Mouse (Mus musculus) lung, postnatal 14 days (tissue): Measurements from ENCODE around the gene Olfr1193.
"Not testable (repeated sequence)": the region's sequence is repeated elsewhere in the genome, so short reads cannot be mapped to it uniquely, and the experiment has no call there.

Experiments
- DNase-seq: peaks from one replicate; pipeline ENCODE4 v3.0.0; 2021

Olfr1193 gene

DNA sequence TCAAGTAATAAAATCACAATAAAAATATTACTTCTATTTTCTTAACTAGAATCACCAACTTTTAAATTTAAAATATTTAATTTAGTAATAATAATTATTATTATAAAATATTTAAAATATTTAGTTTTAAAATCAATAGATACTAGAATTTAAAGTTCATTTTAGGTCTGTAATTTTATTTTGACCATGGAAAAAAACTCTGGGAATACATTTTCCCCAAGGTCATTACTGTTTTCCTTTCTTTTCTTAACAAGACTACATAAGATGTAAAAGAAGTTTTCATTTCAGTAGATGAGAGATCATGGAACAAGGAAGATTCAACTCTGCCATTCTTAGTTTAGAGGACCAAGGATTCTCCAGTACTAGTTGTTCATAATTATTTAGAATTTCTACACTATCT is at the start of gene Olfr1193:
Olfr1193 (plus strand) TSS at position 301 of the 400 bp plus-strand sequence.
- DNase-seq, result not testable (repeated sequence)

DNA sequence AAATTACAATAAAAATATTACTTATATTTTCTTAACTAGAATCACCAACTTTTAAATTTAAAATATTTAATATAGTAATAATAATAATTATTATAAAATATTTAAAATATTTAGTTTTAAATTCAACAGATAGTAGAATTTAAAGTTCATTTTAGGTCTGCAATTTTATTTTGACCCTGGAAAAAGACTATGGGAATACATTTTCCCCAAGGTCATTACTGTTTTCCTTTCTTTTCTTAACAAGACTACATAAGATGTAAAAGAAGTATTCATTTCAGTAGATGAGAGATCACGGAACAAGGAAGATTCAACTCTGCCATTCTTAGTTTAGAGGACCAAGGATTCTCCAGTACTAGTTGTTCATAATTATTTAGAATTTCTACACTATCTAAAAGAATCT is 35.2 kb upstream of the Olfr1193 start, which contains the start of gene Olfr1191-ps1:
Olfr1191-ps1 (plus strand) TSS at position 301 of the 400 bp plus-strand sequence.
- not testable (repeated sequence) for DNase-seq

DNA sequence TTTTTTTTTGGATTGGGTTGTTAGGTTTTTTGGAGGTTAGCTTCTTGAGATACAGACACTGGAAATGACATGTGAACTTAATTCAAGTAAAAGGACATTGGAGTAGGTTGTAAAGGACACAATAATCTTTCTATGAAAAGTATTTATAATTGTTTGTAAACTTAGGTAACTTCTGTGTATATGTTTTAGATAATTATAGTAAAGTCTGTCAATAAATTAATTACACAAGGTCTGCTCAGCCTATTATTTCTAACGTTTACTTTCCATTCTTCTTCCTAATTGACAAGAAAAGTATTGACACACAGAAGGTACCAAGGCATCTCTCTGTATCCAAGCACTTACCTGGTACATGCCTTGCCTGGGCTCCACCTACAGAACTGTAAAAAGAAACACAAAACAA is 27.2 kb upstream of the Olfr1193 start, which contains the start of gene Olfr1192-ps1:
Olfr1192-ps1 (plus strand) TSS at position 301 of the 400 bp plus-strand sequence.
- DNase-seq, result no peak

DNA sequence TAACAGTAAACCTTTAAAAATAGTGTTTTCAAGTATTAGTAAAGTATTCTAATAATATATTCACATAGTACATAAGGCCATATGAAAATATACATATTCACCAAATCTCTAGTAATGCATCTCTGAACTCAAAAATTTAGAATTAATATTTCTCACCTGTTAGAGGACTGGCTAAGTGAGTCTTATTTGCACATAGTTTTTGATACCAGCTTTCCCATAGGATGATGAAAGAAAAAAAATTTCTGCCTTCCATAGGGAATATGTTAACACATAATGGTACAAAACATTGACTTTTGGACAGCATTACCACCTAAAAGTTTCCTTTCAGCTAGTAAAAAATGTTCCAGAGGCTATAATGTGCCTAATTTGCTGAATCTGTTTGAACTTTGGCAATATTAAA is 13.7 kb downstream of the Olfr1193 start, which contains the start of gene Olfr1195:
Olfr1195 (minus strand) TSS at position 101 of the 400 bp plus-strand sequence.
- DNase-seq, result no peak

DNA sequence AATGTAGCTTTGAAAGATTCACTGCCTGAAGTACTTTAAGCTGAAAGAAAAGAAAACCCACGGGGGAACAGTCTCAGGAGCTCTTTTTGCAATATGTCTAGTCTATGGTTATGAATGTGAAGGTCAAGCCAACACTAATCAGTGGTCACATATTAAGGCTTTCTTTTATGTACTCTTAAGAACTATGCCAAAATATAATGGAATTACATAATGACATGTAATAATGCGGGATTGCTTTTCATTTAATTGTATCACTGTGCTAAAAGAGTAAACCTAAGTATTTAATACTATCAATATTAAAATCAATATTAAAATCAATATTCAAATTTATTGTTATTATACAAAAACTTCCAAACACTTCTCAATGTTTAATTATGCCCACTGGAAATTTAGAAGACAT is 29.1 kb downstream of the Olfr1193 start, which contains the start of gene Olfr1196:
Olfr1196 (minus strand) TSS at position 101 of the 400 bp plus-strand sequence.
- no peak for DNase-seq
